Mouse (Mus musculus) embryonic facial prominence, embryonic 10.5 days (tissue): Measurements from ENCODE around the gene Rpl18a. TPM values are rescaled to one million over a fixed set of nuclear protein-coding genes. Genes with fewer than 3 reads are reported as not detected.

Experiments
- DNase-seq: peaks from one replicate; pipeline ENCODE4 v3.0.0-alpha.2; 2017; ENCODE audit warnings: low spot score
- H3K27ac ChIP-seq: fragments of 300-500 bp; sonication (generic); replicated peaks from 2 replicates; pipeline ENCODE4 v1.5.1; 2016; ENCODE audit warnings: mild to moderate bottlenecking
- H3K27me3 ChIP-seq: fragments of 300-500 bp; sonication (generic); replicated peaks from 2 replicates; pipeline ENCODE4 v1.6.1; 2016; ENCODE audit warnings: low read depth, mild to moderate bottlenecking; ENCODE audit not compliant: poor library complexity, severe bottlenecking
- H3K36me3 ChIP-seq: fragments of 300-500 bp; sonication (generic); replicated peaks from 2 replicates; pipeline ENCODE4 v1.6.1; 2016; ENCODE audit warnings: mild to moderate bottlenecking, moderate library complexity
- H3K4me1 ChIP-seq: fragments of 300-500 bp; sonication (generic); 2 replicates; pipeline ENCODE4 v1.6.1; 2016
- H3K4me3 ChIP-seq: fragments of 300-500 bp; sonication (generic); 2 replicates; pipeline ENCODE4 v1.5.1; 2016; ENCODE audit warnings: mild to moderate bottlenecking, moderate library complexity
- H3K9me3 ChIP-seq: fragments of 300-500 bp; sonication (generic); 2 replicates; pipeline ENCODE4 v1.6.1; 2016; ENCODE audit warnings: mild to moderate bottlenecking
- WGBS: fragments of 180-500 bp; shearing (Covaris S2); methylation state at CpG from one replicate; pipeline ENCODE4 v1.1.7; 2016; 5-methylcytosine and 5-hydroxymethylcytosine counted together
- polyA plus RNA-seq: library from polyadenylated mRNA; unstranded; fragments of >200 nt; fragmentation: Nextera tagmentation; extraction: Ambion mirVana; gene quantifications from 2 replicates; pipeline ENCODE4 v1.2.1, GENCODE M21; 2016

Gene Rpl18a
- polyA plus RNA-seq, 1 experiment from 2014 or later: 3,888 TPM

DNA sequence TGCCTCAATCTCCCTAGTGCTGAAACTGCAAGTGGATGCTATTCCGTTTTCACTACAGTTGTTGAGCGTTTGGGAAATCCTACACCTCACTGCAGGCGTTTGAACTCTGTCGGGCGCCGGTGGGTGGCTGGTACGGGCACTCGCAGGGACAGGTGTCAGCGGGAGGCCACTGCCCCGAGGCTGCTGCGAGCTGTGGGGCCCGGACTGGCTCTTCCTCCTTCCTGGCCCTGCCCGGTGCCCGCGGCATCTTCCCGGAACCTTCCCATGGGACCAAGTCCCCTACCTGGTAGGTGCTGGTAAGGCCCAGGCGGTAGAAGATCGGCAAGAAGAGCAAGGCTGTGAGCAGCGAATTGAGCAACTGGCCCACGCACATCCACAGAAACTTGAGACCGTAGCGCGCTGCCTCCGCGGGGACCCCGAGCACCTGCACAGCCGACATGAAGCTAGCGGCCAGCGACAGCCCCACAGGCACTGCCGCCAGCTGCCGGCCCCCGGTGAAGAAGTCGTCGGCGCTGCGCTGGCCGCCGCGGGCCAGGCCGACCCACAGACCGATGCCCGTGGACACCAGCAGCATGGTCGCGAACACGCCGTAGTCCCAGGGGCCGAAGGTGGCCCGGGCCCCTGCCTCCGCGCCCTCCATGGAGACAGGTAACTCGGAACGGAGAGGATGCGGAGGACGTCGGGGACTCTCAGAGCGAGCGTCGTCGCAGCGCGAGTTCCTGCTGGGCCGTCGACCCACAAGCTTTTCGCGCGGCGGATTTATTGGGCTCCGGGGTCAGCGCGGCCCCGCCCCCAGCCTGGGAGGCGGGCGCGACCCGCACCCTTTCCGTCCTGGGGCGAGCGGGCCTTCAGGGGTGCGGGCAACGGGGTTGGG lies 5.0 kb downstream of the Rpl18a start, which contains the start of gene Slc5a5:
Slc5a5 (minus strand) TSS at position 736 of the 874 bp plus-strand sequence.
- 0 out of 2 replicates have a peak within 1 kb of the TSS, but pooled peaks have one; percentile 14 for H3K27ac ChIP-seq
- H3K36me3 ChIP-seq: peaks cover 34% of the 10 kb centered on the region

DNA sequence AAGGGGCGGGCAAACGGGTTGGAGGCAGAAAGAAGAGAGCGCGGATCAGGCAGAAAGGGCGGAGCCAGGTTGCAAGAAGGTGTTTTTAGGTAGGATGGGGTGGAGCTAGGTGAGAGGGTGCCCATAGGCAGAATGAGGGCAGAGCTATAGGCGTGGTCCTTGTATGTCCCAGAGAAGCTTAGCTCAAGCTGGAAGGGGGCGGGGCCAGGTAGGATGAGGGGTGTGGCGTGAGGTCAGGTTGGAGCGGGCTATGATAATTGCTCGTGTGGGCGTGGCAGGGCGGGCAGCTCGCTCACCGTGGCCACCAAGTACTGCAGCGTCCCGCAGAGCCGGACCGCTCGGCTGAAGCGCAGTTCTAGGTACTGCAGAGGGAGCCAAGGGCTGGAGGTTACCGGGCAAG lies 5.9 kb downstream of the Rpl18a start:
- Histone ChIP-seq H3K4me1 (peaks cover 47% of the 10 kb centered on the region), H3K27me3 (peaks cover 75% of the 10 kb centered on the region), H3K36me3 (peaks cover 34% of the 10 kb centered on the region), H3K9me3 (no peaks in the 10 kb centered on the region), H3K27ac (no peak overlapping the region), H3K4me3 (peak overlapping the region; percentile 50)
- DNase-seq: peak; percentile 70
- 4% methylated on average over 21 of the region's 21 CpGs for WGBS

More for the DNA sequence above, 5.0 kb downstream of the Rpl18a start, which contains the start of gene Slc5a5:
- Histone ChIP-seq H3K27me3 (peaks cover 71% of the 10 kb centered on the region), H3K9me3 (no peaks in the 10 kb centered on the region), H3K4me1 (peaks cover 49% of the 10 kb centered on the region), H3K4me3 (peak within 1 kb of the TSS; percentile 50)
- WGBS: 3% methylated on average over 80 of the region's 80 CpGs
- peak; percentile 60 for DNase-seq

DNA sequence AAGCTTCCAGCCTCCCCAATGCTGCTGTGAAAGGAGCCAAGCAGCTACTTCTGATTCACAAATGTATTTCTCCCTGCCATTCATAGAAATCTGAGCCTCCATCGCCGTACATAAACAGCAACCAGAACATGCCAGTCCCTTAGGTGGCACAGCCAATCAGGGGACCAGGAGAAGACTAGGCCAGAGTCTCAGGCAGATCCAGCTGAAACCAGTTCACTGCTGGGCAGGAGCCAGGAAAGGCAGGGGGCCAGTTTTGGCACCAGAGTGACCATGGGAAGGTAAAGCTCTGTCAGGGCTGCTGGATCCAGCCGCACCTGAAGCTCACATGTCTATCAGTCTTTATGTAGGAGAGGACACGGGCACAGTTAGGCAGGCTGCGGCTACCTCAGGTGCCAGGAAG lies 6.6 kb downstream of the Rpl18a start:
- no peak for DNase-seq
- Histone ChIP-seq H3K27ac (no peak overlapping the region), H3K36me3 (peaks cover 27% of the 10 kb centered on the region), H3K4me1 (peaks cover 40% of the 10 kb centered on the region), H3K27me3 (peaks cover 82% of the 10 kb centered on the region), H3K9me3 (no peaks in the 10 kb centered on the region), H3K4me3 (no peak overlapping the region)
- 91% methylated on average over 5 of the region's 5 CpGs for WGBS

DNA sequence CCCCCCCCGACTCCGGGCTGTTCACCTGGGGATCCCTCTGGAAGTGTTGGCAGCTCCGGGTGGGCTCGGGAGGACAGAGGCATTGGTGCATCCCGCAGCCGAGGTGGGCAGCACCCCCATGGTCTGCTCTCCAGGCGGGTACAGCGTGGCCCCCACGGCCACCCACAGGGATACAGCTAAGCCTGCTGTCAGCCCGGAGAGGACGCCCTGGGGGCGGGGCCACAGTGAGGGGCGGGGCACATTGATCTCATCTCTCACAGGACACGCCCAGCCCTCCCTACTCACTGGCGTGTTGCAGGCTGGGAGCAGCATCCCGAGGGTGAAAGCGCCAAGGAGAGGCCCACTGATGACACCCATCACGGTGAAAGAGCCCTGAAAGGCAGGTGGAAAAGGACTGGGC lies 9.5 kb downstream of the Rpl18a start:
- H3K27ac ChIP-seq: no peak overlapping the region

DNA sequence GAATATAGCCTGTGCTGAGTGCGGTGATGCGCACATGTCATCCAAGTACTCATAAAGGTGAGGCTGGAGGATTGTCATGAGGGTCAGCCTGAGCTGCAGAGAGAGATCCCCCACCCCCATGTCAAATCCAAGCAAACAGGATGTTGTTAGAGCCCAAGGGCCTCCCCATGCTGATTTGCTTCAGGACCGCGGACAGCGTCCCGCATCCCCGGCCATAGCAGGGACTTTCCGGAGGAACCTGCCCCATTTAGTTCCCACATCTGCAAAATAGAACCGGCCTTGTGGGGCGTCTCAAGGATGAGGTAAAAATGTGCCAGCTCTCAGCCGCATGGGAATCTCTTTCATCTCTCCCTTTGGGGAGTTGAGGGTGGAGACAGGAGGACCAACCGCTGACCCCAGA lies 11.6 kb downstream of the Rpl18a start:
- Histone ChIP-seq H3K36me3 (no peaks in the 10 kb centered on the region), H3K27me3 (peaks cover 47% of the 10 kb centered on the region), H3K4me1 (peaks cover 9% of the 10 kb centered on the region), H3K9me3 (no peaks in the 10 kb centered on the region), H3K4me3 (no peak overlapping the region), H3K27ac (no peak overlapping the region)
- WGBS: 15% methylated on average over 12 of the region's 12 CpGs
- DNase-seq: peak; percentile 70

More for the DNA sequence above, 9.5 kb downstream of the Rpl18a start:
- 6% methylated on average over 18 of the region's 18 CpGs for WGBS
- H3K9me3 ChIP-seq: no peaks in the 10 kb centered on the region
- H3K4me3 ChIP-seq: peak overlapping the region; percentile 37
- H3K4me1 ChIP-seq: peaks cover 23% of the 10 kb centered on the region
- no peaks in the 10 kb centered on the region for H3K36me3 ChIP-seq
- peak; percentile 56 for DNase-seq
- peaks cover 64% of the 10 kb centered on the region for H3K27me3 ChIP-seq

DNA sequence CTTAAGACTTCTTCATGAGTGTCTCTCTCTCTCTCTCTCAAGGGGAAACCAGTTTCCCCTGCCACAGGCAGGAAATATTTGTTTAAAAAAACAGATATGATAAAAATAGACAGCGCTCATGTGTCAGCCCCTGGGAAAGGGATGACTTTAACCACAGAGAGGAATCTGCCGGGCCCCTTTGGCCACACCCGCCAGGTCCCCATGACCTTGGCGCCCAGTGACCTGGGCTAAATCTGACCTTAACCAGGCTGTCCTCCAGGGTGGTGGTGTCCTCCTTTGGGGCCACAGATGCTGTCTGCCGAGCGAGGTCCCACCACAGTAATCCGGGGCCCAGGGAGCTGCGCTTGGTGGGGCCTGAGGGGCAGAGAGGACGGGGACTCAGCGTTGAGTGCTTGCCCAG lies 12.5 kb downstream of the Rpl18a start:
- no peaks in the 10 kb centered on the region for H3K9me3 ChIP-seq

DNA sequence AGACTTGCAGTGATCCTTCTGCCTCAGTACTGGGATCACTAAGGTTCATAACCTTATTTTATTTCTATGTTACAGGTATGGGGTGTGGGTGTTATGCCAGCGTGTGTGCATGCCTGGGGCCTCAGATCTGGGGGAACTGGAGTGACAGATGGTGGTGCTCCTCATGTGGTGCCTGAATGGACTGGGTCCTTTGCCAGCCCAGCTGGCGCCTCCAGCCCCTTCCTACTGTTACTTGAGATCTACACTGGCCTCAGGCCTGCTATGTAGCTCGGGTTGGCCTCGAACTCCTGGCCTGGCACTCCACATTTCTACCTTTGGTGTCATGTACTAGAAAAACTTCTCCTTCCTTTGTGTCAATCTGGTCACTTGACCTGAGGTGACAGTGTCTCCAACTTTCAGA lies 13.0 kb downstream of the Rpl18a start:
- WGBS: 81% methylated on average over 4 of the region's 4 CpGs
- DNase-seq: no peak
- Histone ChIP-seq H3K36me3 (no peaks in the 10 kb centered on the region), H3K4me1 (peaks cover 21% of the 10 kb centered on the region), H3K27me3 (peaks cover 39% of the 10 kb centered on the region), H3K27ac (no peak overlapping the region), H3K9me3 (no peaks in the 10 kb centered on the region), H3K4me3 (no peak overlapping the region)

More for the DNA sequence above, 12.5 kb downstream of the Rpl18a start:
- no peaks in the 10 kb centered on the region for H3K36me3 ChIP-seq
- no peak for DNase-seq
- no peak overlapping the region for H3K4me3 ChIP-seq
- peaks cover 44% of the 10 kb centered on the region for H3K27me3 ChIP-seq
- no peak overlapping the region for H3K27ac ChIP-seq
- WGBS: 89% methylated on average over 10 of the region's 10 CpGs
- H3K4me1 ChIP-seq: peaks cover 18% of the 10 kb centered on the region

DNA sequence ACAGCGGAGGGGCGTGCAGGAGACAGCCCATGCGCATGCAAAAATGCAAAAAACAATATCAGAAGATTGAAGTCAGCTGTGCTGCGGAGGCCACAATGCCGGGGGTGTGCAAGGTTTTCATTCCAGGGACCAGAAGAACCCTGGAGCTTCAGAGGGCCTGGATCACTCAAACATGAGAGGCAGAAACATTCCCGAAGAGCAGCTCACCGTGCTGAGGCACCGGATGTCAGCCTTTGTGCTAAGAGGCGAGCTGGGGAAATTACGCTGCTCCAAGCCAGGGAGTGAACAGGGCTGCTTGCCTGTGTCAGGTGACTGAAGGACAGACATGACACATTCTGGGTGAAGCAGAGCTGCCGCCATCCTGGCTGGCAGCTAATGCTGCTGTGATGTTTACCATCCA lies 16.7 kb downstream of the Rpl18a start:
- 28% methylated on average over 11 of the region's 11 CpGs for WGBS
- H3K27me3 ChIP-seq: 0 out of 2 replicates have a peak, but pooled peaks cover 15% of the 10 kb centered on the region
- H3K36me3 ChIP-seq: no peaks in the 10 kb centered on the region
- DNase-seq: no peak
- no peak overlapping the region; the same call in 1 of the 2 replicates for H3K27ac ChIP-seq
- H3K4me3 ChIP-seq: no peak overlapping the region
- H3K4me1 ChIP-seq: peaks cover 15% of the 10 kb centered on the region
- H3K9me3 ChIP-seq: no peaks in the 10 kb centered on the region

DNA sequence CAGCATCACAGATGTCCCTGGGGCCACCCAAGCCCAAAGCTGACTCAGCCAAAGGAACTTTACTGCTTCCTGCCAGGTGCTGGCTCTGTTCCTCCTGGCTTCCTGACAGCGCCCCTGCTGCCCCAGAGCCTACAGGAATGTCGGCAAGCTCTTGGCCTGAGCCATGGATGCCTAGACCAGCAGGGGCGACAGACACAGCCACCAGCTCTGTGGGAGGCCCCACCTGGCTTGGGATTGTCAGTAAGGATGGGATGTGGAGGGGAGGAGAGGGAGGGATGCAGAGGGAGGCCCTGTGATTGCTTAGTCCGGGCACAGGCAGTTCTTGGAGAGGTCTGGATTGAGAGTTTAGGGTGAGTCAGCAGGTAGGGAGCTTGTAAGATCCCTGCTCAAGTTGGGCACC lies 17.1 kb downstream of the Rpl18a start:
- no peak for DNase-seq
- Histone ChIP-seq H3K27ac (no peak overlapping the region; the same call in 1 of the 2 replicates), H3K4me3 (no peak overlapping the region), H3K4me1 (peaks cover 15% of the 10 kb centered on the region), H3K9me3 (no peaks in the 10 kb centered on the region), H3K27me3 (0 out of 2 replicates have a peak, but pooled peaks cover 13% of the 10 kb centered on the region), H3K36me3 (no peaks in the 10 kb centered on the region)
- WGBS: 11% methylated on average over 4 of the region's 4 CpGs

DNA sequence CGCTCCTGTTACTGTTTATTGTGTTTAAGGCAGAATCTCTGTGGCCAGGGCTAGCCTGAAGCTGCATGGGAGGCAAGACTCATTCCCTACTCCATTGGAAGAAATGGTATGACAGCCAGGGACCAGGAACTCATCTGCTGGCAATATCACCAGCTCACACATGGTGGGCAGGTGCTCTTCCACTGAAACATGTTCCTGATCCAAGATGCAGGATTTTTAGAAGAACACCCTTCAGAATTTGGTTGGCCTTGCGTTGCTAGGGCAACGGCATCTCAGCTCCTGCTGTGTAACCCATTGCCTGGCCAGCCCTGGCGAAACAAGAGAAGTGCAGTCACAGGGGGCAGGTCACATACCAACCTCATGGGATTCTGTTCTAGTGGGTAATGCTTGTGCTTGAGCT lies 17.7 kb downstream of the Rpl18a start:
- WGBS: 46% methylated on average over 4 of the region's 4 CpGs
- H3K36me3 ChIP-seq: no peaks in the 10 kb centered on the region
- H3K27me3 ChIP-seq: 0 out of 2 replicates have a peak, but pooled peaks cover 9% of the 10 kb centered on the region
- H3K4me1 ChIP-seq: peaks cover 15% of the 10 kb centered on the region
- no peaks in the 10 kb centered on the region for H3K9me3 ChIP-seq
- DNase-seq: peak; percentile 10
- H3K27ac ChIP-seq: no peak overlapping the region
- no peak overlapping the region for H3K4me3 ChIP-seq

DNA sequence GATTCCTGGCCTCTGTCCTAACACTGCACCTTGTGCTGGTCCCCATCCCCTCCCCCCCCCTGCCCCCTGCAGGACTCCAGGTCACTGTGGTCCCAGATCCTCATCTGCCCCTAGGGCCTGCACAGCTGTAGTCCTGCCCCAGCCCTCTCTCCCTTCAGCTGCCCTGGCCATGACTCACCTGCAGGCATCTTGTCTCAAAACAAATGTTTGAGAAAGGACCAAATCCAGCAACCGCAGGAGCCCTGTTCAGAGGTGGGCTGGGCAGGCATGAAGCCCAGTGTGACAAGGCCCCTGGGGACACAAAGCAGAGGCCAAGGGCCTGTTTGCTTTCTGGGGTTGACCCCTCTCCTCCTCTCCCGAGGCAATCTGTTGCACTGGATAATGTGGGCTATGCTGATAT lies 19.0 kb downstream of the Rpl18a start:
- H3K4me1 ChIP-seq: peaks cover 20% of the 10 kb centered on the region
- peak; percentile 8 for DNase-seq
- H3K27me3 ChIP-seq: 0 out of 2 replicates have a peak, but pooled peaks cover 9% of the 10 kb centered on the region
- H3K9me3 ChIP-seq: no peaks in the 10 kb centered on the region
- H3K4me3 ChIP-seq: no peak overlapping the region
- WGBS: 47% methylated on average over 2 of the region's 2 CpGs
- no peaks in the 10 kb centered on the region for H3K36me3 ChIP-seq
- no peak overlapping the region for H3K27ac ChIP-seq

DNA sequence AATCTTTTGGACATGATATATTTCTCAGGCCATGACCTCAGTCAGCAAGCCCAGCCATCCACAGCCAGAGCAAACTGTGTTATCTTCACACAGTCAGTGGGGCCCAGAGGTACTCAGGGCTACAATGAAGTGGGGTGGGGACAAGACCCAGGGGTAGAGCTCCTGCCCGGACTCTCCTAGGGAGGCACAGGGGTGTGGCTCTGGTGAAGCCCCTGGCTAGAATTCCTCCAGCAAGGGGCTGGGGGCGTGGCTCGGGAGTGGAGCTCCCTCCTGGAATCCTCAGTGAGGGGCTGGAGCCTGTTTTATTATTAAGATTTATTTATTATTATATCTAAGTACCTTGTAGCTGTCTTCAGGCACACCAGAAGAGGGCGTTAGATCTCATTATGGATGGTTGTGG lies 20.8 kb downstream of the Rpl18a start:
- Histone ChIP-seq H3K9me3 (no peaks in the 10 kb centered on the region), H3K4me3 (no peak overlapping the region), H3K27ac (no peak overlapping the region), H3K36me3 (no peaks in the 10 kb centered on the region), H3K27me3 (0 out of 2 replicates have a peak, but pooled peaks cover 9% of the 10 kb centered on the region), H3K4me1 (peaks cover 32% of the 10 kb centered on the region)
- no peak for DNase-seq
- 61% methylated on average over 4 of the region's 4 CpGs for WGBS

DNA sequence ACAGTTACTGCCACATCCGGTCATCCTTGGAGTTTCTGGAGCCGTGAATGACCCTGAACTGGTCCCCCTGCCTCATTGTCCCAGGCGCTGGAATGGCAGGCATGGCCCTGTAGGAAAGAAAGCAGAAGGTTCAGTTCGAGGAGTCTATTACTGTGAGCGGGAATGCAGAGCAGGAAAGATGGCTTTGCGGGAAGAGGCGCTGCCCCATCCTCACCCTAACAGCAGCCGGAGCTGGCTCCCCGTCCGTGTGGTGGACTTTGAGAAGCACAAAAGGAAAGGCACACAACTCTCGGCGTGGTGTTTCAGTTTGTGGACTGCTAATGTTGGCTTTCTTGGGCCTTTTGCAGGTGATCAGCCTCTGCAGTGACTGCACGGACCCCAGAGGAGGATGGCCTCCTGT lies 22.8 kb downstream of the Rpl18a start:
- Histone ChIP-seq H3K9me3 (no peaks in the 10 kb centered on the region), H3K27ac (peak overlapping the region; percentile 41), H3K4me3 (0 out of 2 replicates have a peak overlapping the region, but pooled peaks have one; percentile 72), H3K27me3 (no peaks in the 10 kb centered on the region), H3K4me1 (peaks cover 26% of the 10 kb centered on the region), H3K36me3 (no peaks in the 10 kb centered on the region)
- DNase-seq: no peak
- 90% methylated on average over 13 of the region's 13 CpGs for WGBS
